Mouse (Mus musculus) lung, postnatal 14 days (tissue): ENCODE data around the gene Micall1.

ENCODE experiments used
- DNase-seq: peaks from one replicate; pipeline ENCODE4 v3.0.0; 2021

The Micall1 gene

DNA sequence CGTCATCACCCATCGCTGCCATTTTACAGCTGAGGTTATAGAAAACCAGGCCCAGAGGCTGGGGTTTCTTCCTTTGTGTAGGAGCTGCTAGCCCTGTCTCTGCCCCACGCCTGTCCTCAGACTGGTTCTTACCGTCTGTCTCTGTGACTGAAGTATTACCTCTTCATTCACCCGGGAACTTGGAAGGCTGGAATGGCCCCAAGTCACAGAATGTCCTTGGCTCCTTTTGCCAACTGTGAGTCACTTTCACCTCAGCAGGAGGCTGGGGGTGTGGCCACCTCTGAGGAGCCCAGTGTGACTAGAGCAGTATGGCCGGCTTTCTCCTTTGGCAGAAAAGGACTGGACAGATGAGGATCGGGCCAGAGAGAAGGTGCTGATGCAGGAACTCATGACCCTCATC is 22.7 kb downstream of the Micall1 start:
- DNase-seq, result peak; percentile 83

DNA sequence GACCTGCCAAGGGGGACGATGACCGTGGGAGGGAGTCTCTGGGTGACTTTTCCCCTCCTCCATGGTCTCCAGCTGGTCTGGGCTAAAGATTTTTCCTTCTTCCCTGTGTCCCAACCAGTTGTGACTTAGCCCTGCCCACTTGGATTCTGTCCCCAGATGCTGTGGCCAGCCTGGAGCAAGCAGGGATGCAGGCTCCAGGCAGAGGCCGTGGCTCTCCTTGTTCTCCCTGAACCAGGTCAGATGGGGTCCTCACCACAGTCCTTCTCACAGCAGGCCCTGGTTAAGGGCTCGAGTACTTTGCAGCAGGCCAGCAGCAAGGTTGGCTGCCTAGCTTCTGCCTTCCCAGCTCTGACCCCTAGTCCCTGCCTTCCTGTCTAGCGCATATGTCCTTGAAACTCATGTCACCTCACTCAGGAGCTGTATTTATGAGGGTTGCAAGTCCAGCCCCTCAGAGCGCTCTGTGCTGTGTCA is 24.5 kb downstream of the Micall1 start:
- peak; percentile 42 for DNase-seq

DNA sequence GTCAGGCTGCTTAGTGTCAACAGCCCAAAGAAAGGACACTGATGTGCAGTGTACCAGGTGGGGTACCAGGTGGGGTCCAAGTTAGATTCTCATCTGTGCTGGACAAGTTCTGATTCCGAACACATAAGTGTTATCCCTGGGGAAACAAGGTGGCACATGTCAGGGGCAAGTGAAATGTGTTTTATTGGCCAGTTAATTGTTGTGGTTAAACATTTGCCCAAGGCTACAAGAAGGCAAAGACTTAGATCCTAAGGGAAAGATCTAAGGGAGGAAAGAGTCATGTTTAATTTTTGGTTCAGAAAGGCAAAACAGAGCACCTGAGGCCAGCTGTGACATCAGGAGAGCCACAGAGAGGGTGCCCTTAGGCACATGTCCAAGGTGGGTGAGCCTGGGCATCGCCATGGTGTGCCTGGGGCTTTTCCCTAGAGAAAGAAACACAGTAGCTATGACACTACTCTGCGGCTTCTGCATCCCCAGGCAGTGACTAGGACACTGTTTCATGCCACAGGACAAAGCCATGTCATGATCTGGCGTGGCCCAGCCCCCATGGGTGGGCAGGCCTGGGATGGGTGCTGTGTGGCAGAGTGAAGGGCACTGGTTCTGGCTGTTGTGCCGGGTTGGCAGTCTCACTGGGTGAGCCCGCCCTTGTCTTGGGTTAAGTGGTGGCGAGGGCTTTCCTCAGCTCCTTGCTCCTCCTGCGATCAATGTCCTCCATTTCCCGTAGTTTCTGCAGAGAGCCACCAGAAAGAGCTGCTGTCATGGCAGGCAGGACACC is 26.0 kb downstream of the Micall1 start:
- no peak for DNase-seq

DNA sequence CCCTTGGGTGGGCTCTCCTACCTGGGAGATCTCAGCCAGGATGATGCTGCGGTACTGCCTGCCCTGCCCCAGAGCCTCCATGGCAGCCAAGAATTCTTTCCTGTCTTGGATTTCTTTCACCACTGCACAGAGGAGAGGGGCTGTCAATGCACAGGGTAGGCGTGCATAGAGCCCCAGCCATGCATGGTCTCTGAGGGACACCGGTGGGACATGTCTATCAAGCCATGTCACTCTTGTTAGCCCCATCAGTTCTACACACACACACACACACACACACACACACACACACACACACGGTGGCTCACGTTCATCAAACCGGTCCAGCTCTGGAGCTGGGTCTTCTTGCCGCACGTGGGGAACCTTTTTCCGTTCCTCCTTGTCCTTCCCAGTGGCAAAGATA is 26.6 kb downstream of the Micall1 start:
- no peak for DNase-seq

DNA sequence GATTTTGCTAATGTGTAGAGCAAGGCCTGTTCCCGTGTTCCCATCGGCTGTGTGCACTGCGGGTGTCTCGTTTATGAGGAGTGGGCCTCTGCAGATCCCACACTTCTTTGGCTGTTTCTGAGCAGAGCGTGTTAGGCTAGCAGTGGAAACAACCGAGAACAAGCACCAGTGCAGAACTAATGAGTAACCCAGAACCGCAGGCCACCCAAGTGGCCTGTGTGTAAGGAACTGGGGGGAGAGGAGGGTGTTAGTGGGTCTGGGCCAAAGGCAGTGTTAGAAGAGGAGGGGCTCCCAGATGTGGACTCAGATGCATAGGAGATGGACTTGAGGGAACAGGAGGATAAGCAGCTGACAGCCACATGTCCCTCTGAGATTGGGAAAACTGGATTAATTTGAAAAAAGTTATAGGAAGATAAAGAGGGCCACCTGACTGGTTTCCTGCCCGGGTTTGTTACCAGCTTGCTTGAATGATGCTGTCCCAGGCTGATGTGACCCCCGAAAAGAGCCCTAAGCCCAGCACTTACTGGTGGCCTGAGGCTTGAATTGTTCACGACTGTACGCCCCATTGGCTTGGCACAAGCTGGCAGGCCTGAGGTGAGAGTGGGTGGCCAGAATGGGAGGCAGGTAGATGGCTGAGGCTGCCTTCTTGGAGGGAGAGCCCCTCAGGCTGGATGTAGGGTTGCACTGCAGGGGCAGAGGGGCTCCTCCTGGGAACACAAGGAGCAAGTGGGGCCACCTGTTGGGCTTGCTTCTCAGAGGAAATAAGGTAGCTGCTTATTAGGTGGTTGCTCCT is 27.3 kb downstream of the Micall1 start:
- DNase-seq, result no peak

DNA sequence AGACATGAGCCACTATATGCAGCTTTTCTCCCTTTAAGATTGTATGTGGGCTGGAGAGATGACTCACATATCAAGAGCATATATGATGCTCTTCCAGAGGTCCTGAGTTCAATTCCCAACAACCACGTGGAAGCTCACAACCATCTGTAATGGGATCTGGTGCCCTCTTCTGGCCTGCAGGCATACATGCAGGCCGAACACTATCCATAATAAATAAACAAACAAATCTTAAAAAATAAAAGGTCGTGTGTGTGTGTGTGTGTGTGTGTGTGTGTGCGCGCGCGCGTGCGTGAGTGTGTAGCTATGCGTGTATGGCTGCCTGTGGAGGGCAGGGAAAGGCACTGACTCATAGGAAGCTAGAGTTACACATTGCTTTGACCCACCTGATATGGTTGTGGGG is 30.9 kb downstream of the Micall1 start:
- DNase-seq, result no peak

DNA sequence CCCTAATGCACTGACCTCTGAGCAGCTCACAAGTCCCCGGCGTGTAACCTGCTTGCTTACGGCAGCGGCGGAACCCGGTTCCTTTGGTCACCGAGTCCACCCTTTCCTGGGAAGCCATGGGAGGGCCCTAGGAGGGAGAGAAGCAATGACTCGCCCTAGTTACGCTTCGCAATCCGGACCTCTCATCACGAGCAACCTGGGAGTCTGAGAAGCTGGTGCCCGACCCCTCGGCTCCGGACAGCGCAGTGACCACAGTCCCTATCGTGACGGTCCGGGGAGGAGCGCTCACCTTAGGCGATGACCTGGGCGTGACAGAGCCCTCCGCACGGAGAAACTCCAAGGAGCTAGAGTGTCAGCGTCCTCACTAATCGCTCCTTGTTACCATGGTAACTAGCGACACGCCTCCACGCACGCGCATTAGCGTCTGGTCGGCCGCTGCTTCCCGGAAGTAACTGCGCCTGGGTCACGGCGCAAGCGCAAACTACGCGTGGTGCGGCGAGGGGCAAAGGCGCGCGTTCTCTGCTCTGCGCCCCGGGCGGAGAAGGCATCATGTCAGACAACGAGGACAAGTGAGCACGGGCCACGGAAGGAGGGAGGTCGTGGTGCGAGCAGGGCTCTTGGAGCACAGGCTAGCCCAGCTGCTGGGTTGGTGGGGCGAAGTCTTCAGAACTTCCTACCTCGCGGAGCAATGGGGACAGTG is 32.3 kb downstream of the Micall1 start, which contains the start of the genes Polr2f and 1700088E04Rik:
Gene Polr2f (plus strand): TSS at position 144 of the 700 bp plus-strand sequence.
Gene 1700088E04Rik (minus strand): TSS at position 388 of the 700 bp plus-strand sequence.
- peak; percentile 96 for DNase-seq

DNA sequence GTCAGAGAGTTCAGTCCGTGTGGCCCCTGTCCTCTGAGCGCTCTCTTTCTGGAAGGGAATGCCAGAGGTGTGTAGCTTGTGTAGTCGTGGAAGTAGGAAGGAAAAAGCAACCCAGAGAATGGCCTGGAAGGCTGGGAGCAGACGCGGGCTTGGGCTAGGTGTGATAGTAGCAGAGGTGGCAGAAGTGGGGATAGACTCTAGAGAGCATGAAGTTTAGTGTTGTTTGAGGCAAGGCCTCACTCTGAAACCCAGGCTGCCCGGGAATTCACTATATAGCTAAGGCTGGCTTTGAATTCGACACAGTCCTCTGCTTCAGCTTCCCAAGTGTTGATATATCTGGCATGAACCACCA is 32.8 kb downstream of the Micall1 start:
- no peak for DNase-seq

DNA sequence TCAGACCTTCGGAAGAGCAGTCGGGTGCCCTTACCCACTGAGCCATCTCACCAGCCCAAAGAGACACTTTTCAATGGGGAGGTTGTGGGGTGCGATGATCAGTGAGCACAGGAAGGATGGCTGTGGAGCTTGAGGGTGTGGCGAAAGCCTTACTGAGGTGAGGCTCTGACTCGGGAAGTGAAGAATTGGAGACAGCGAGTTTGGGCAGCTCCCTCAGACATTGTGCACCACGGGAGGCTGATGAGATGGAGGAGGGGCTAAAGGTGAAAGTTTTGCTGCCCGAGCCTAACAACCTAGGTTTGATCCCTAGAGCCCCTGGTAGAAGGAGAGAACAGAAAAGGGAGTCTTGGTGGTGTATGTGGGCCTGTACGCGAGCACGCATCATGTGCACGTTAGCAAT is 34.6 kb downstream of the Micall1 start:
- DNase-seq, result no peak

DNA sequence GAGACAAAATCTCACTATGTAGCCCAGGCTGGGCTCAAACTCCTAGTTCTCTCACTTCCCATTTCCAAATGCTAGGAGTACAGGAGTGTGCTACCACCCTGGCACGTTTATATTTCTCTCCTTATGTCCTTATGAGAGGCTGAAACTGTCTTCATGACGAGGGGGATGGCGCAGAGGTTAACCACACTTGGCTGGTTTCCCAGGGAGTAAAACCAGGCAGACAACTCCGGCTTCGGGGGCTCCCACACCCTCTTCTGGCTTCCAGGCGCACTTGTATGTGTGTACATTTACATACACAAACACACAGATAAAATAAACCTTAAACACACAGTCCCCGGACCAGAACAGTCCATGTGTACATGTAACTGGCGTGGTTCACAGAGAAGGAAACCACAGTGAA is 35.3 kb downstream of the Micall1 start:
- DNase-seq, result no peak

DNA sequence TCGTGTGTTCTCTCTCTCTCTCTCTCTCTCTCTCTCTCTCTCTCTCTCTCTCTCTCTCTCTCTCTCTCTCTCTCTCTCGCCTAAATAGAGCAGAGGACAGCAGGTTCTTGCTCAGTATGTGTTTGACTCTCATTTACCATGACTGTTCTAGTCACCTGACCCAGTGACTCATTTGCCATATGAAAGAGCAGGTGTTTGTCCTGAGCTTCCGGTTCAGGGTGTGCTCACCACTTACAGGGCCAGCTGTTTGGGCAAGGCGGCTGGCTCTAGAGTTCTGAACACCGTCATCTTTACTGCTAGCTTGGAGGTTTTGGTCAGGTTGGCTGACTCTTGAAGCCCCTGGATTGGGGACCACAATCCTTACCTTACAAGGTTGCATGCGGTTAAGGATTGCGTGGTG is 36.8 kb downstream of the Micall1 start:
- no peak for DNase-seq

DNA sequence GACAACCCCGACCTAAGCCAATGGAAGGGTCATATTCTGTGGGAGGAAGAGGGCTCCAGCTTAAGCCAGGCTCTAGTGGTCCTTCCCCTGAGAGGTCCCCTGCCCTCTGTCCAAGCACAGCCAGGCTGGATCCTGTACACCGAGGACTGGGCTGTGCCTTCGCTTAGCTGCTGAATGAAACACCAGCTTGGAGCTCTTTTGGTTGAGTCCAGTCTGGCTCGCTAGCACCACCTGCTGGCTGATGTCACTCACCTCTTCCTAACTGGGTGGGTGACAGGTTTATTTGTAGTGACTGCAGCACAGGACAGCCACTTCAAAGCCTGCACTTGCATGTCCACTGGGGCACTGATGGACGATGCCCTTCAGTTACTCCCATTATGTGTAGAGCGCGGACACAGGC is 39.8 kb downstream of the Micall1 start:
- peak; percentile 92 for DNase-seq

DNA sequence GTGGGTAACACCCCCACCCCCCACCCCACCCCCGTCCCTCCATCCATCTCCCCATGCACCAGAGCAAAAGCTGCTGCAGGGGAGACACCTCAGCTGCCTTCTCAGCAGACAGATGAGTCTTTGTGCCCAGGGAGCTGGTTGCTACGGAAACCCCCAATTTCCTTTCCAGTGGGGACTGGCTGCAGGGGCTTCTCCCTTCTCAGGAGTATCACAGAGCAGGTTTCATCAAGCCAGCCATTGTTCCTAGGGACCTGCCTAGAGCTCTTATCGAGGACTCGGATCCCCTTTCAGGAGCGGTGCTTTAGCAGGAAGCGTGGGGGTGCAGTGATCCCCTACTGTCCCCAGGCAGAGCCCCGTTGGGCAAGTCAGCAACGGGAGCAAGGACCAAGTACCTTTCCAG is 43.2 kb downstream of the Micall1 start:
- no peak for DNase-seq

DNA sequence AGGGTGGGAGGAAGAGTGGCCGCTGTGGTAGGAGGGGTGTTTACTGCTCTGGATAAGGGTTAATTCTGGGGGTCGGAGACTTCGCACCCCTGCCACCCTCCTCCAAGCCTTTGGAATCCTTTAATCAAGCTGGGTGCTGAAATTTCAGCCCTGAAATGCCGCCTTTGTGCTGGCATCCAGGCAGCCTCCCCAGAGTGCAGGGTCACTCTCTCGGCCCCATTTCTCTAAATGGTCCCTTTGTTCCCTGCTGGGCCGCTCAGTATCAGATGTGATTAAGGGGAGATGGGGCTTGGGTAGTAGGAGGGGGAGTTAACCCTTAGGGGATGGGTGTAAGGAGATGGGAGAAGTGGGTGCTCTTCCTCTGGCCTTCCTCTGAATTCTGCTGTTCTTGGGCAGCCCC is 44.0 kb downstream of the Micall1 start:
- no peak for DNase-seq

DNA sequence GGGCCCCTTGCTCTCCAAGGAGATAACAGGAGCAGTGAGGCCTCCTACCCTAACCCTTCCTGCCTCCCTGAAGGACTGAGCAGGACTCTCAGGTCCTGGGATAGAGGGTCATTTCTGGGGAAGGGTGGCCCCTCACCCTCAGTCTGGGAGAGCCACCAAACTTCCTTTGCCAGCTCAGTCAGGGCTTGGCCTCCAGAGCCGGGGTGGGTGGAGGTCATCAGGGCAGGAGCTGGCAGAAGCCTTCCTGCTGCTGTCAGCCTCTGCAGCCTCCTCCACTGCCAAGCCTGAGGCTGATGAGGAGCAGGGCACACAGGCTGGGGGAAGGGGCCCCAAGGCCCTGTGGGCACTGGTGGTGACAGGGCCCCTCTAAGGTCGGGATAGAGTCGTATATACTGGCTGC is 46.9 kb downstream of the Micall1 start:
- no peak for DNase-seq

DNA sequence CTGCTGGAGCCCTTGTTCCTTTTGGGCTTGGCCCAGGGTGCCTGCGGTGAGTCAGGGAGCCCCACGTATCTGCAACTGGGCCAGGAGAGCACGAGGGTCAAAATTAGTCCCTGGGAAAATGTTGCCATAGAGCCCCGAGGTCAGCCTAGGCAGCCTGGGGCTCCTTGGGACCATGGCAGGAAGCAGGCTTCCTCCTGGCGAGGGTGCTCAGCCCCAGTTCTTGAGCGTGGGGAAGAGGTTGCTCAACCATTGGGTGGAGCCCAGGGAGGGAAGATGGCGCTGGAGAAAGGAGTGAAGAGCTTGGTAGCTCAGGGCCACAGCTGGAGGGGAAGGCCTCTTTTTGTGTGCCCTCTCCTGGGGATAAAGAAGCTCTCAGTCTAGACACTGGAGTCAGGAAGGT is 53.6 kb downstream of the Micall1 start:
- DNase-seq, result no peak

DNA sequence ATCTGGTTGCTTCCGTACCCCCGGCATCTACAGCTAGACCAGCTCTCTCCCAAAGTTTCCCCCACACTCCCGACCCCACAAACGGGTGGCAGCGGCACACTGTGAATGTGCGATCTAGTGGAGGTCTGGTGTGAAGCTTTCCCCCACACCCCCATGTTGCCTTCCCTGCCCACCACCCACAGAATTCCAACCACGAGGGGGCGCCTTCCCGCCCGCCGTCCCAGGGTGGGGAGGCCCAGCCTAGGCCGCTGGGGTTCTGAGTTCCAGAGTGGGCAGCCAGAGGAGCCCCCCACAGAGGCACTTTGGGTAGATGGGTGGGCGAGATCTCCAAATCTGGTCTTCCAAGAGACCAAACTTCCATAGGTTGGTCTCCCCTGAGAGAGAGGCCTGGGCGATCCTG is 54.1 kb downstream of the Micall1 start:
- DNase-seq, result no peak

DNA sequence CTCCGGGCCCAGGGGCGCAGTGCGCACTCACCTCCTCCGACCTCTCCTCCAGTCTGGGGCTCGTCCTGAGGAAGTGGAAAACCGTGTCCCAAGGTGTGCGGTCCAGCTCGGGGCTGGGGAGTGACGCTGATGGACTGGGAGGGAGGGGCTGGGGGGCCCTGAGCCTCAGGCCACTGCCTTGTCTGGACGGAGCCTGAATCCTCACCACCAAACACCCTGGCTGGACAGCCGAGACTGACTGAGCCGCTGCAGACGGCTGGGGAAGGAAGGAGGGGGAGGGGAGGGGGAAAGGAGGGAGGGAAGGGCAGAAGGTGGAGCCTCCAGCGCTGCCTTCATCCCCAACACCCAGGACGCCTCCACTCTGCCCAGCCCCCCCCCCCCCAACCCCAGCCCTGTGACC is 55.6 kb downstream of the Micall1 start:
- DNase-seq, result no peak

DNA sequence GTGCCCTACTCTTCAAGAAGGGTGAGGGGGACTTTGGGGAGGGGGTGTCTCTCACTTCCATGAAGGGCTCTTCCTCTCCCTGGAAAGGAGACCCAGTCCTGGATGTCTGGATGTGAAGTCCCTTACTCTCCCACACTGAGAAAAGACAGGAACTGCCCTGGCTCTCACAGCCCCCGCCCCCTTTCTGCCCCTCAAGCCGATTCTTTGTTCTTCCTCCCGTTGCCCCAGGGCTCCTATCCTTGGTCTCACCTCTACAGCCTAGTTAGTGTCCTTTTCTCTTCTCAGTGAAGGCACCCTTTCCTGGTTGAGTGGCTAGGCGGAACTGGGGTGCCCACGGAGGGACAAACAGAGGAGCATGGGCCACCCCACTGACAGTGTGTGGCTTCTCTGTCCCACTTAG is 56.4 kb downstream of the Micall1 start, which contains the start of gene Sox10:
Gene Sox10 (minus strand): TSS at position 101 of the 400 bp plus-strand sequence.
- DNase-seq, result no peak

DNA sequence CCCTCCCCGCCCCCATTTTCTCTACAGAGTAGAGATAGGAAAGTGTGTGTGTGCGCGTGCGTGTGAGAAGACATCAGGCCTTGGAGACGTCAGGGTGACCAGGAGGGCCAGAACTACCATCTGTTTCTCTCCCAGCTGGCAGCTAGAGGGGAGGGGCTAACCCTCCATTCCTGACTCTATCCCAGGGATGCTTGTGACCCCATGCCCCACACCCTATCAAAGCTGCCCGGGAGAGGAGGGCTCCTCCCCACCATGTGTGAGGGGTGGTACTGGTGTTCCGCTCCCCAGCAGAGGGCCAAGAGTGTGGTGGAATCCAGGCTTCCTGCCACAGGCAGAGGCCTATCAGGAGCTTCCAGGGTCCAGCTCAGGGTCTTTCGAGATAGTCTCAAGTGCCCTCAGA is 58.0 kb downstream of the Micall1 start:
- DNase-seq, result no peak

DNA sequence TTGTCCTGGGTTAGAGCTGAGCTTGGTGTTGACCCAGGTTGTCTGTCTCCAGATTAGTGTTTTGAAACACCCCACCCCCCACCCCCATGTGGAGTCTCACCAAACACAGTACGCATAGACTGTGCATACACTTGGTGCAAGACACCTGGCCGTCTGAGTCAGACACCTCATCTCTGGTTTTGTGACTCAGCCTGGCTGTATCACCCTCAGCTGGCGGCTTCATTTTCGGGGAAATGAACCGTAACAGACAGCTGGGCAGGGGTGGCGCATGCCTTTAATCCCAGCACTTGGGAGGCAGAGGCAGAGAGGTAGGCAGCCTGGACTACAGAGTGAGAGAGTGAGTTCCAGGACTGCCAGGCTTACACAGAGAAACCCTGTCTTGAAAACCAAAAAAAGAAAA is 68.2 kb downstream of the Micall1 start:
- DNase-seq, result no peak

DNA sequence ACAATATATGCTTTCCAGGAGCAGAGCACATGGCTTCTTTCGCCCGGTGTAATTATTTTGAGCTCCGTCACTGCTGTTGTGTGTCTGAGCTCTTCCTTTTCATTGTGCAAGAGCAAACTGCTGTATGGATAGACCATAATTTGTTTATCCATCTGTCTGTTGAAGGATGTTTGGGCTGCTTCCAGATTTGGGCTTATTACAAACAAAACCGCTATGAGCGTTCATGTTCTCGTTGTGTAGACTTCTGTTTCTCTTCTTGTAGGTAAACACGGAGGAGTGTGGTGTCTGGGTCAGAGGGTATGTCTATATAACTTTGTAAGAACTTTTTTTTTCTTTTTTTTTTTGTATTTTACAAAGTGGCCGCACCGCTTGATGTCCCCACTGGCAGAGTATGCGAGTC is 76.5 kb downstream of the Micall1 start:
- peak; percentile 29 for DNase-seq
